In genomic region chr1:31678586-31678985, GRCm38 (mm10) we compare ENCODE assay signal across 24 mouse cellular contexts.
DNase-seq lines count a peak whose midpoint lies in the region; ATAC-seq lines count a peak whose summit lies in the region.
"Had no signal": no experiment of that assay in that cellular context is flagged by ENCODE, and none has a peak within 500 bp of the region (broad histone marks: within the 10 kb centered on the region; RNA-seq: fewer than 3 reads in every experiment).

No protein-coding gene starts in this region.

- no peak overlapping the region for H3K27ac ChIP-seq in forebrain, embryonic 15.5 days (replicated peaks)
- H3K27ac ChIP-seq: embryonic facial prominence, embryonic 13.5 days; embryonic facial prominence, embryonic 15.5 days; forebrain, embryonic 10.5 days; forebrain, embryonic 12.5 days had no signal

- no peak for ATAC-seq in forebrain, embryonic 15.5 days (replicated peaks)
- ATAC-seq: forebrain, embryonic 14.5 days; forebrain, postnatal 0 days; Patski had no signal

- H3K9me3 ChIP-seq in forebrain, embryonic 15.5 days: no peaks in the 10 kb centered on the region
- H3K9me3 ChIP-seq: embryonic facial prominence, embryonic 13.5 days; embryonic facial prominence, embryonic 15.5 days; forebrain, embryonic 10.5 days; forebrain, embryonic 12.5 days had no signal

- H3K4me2 ChIP-seq in forebrain, embryonic 15.5 days (replicated peaks): no peak overlapping the region
- H3K4me2 ChIP-seq: embryonic facial prominence, embryonic 13.5 days; embryonic facial prominence, embryonic 15.5 days; forebrain, embryonic 12.5 days had no signal

- no peak overlapping the region for H3K4me3 ChIP-seq in forebrain, embryonic 15.5 days
- H3K4me3 ChIP-seq: embryonic facial prominence, embryonic 13.5 days; embryonic facial prominence, embryonic 15.5 days; erythroblast, embryonic 14.5 days; forebrain, embryonic 10.5 days; forebrain, embryonic 12.5 days had no signal

- no peaks in the 10 kb centered on the region for H3K4me1 ChIP-seq in forebrain, embryonic 15.5 days
- H3K4me1 ChIP-seq: embryonic facial prominence, embryonic 13.5 days; embryonic facial prominence, embryonic 15.5 days; forebrain, embryonic 10.5 days; forebrain, embryonic 12.5 days had no signal

- H3K9ac ChIP-seq in forebrain, embryonic 15.5 days (replicated peaks): no peak overlapping the region
- H3K9ac ChIP-seq: embryonic facial prominence, embryonic 13.5 days; embryonic facial prominence, embryonic 15.5 days; forebrain, embryonic 12.5 days; forebrain, postnatal 0 days had no signal

- DNase-seq in ES-CJ7 (ENCODE audit: low read depth, low spot score) (peak; percentile 96), R1 (ENCODE audit: low read depth, low spot score) (peak; percentile 90), ZHBTc4 (ENCODE audit: low read depth, low spot score) (peak; percentile 88)
- DNase-seq in urinary bladder, postnatal 10 days (ENCODE audit: low spot score): no peak
- no peak for DNase-seq in heart, postnatal 4 days
- DNase-seq: adrenal gland, adult 2 months; adrenal gland, postnatal 10 days; adrenal gland, postnatal 25 days; cerebellum, adult 11-12 months; cerebellum, adult 8-10 months; cerebellum, adult 9-11 months; cerebellum, postnatal 14 days; cerebellum, postnatal 36 days; embryo, embryonic 11 days; forebrain, postnatal 0 days had no signal

- no peaks in the 10 kb centered on the region for H3K27me3 ChIP-seq in forebrain, embryonic 15.5 days
- H3K27me3 ChIP-seq: embryonic facial prominence, embryonic 13.5 days; embryonic facial prominence, embryonic 15.5 days; forebrain, embryonic 12.5 days; Patski had no signal

- no peaks in the 10 kb centered on the region for H3K36me3 ChIP-seq in forebrain, embryonic 15.5 days
- H3K36me3 ChIP-seq: embryonic facial prominence, embryonic 13.5 days; embryonic facial prominence, embryonic 15.5 days; forebrain, embryonic 10.5 days; forebrain, embryonic 12.5 days; G1E had no signal

Comparison
In these comparisons a context has a peak if more than half of its experiments do, and no peak if none do; other contexts are left out.
1. DNase-seq: peak in ES-CJ7 (single experiment), R1 (single experiment) and ZHBTc4 (single experiment); none in urinary bladder, postnatal 10 days (single experiment) and heart, postnatal 4 days (single experiment).